Mouse (Mus musculus) bone marrow macrophage, adult 2 months (primary cell): ENCODE measurements around the gene Prkd2. TPM values are rescaled to one million over a fixed set of nuclear protein-coding genes. Genes with fewer than 3 reads are reported as not detected.
A peak's percentile ranks its signal among the peaks of the same experiment; 100 is the strongest.

Experiments used
- H3K27ac ChIP-seq: 2 replicates; pipeline ENCODE4 v1.5.1; 2012; ENCODE audit warnings: low read depth, low read length; ENCODE audit not compliant: insufficient read depth
- H3K4me1 ChIP-seq: 2 replicates; pipeline ENCODE4 v1.6.1; 2012; ENCODE audit warnings: low read length; ENCODE audit not compliant: control insufficient read depth, insufficient read depth
- H3K4me3 ChIP-seq: 2 replicates; pipeline ENCODE4 v1.5.1; 2012; ENCODE audit warnings: mild to moderate bottlenecking, low read length, moderate library complexity; ENCODE audit not compliant: insufficient read depth
- CTCF ChIP-seq: IDR thresholded peaks from 2 replicates; pipeline ENCODE4 v1.5.1; 2012; ENCODE audit warnings: low read depth, mild to moderate bottlenecking, low read length, moderate library complexity
- POLR2A ChIP-seq: IDR thresholded peaks from 2 replicates; pipeline ENCODE4 v1.6.1; 2012; ENCODE audit warnings: mild to moderate bottlenecking, low read depth, low read length, borderline replicate concordance
- polyA plus RNA-seq: library from polyadenylated mRNA; stranded (reverse); fragments of >200 nt; gene quantifications from 2 replicates; pipeline ENCODE4 v1.2.4, GENCODE M21; 2012; ENCODE audit not compliant: missing spikeins, insufficient read depth, insufficient read length

The Prkd2 gene
- polyA plus RNA-seq, 1 experiment: 9.8 TPM

DNA sequence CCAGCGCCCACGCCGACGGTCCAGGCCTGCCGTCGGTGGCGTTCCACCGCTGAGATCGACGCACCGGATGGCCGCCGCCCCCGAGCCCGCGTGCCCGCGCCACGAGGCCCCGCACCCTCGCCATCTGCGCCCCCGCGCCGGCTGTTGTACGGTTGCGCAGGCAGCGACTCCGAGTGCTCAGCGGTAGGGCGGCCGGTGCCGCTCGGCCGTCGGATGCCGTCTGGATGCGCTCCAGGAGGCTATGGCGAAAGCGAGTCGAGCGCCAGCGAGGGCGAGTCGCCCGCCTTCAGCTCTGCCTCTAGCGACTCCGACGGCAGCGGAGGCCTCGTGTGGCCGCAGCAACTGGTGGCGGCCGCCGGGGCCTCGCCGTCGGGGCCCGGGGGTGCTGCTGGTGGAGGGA lies 43.2 kb downstream of the Prkd2 start:
- no peak overlapping the region for H3K4me3 ChIP-seq
- TF ChIP-seq POLR2A: no peak
- no peak for TF ChIP-seq CTCF
- H3K27ac ChIP-seq: no peak overlapping the region
- H3K4me1 ChIP-seq: peaks cover 2% of the 10 kb centered on the region; the same call in 1 of the 2 replicates

DNA sequence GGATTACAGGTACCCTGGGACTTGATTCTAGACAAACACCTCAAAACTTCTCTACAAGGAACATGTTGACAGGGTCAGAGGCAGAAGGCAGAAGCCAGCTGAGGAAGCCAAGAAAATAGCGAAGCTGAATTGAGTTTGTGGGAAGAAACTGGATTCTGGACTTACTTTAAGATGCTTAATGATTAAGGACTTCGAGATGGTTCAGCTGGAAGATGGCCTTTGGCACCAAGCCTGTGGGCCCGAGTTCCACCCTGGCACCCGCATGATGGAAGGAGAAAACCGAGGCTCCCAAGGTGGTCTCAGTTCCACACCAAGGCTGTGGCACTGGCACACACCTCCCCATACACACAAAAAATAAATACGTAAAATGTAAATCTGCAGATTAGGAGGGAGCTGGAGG lies 47.8 kb downstream of the Prkd2 start:
- H3K27ac ChIP-seq: no peak overlapping the region
- no peak for TF ChIP-seq POLR2A
- TF ChIP-seq CTCF: no peak
- 0 out of 2 replicates have a peak, but pooled peaks cover 3% of the 10 kb centered on the region for H3K4me1 ChIP-seq
- no peak overlapping the region for H3K4me3 ChIP-seq

DNA sequence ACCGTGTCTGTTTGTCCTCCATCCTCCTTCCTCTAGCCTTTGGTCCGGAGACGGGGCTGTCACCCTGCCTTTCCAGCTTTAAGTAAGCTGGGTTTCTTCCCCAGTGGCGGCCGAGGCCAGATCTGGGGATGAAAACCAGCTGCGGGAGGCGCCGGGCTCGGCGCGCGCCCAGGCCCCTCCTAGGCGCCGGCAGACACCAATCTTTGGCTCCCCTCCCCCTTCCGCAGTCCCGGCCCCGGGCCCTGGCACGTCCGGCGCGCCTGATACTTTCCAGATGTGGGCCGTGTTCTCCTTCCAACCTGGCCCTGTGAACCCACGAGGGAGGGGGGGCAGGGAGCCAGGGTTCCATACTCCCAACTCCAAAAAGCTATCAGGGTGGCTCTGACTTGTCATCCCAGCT lies 48.2 kb downstream of the Prkd2 start:
- no peak overlapping the region for H3K27ac ChIP-seq
- TF ChIP-seq CTCF: no peak
- TF ChIP-seq POLR2A: no peak
- 0 out of 2 replicates have a peak, but pooled peaks cover 3% of the 10 kb centered on the region for H3K4me1 ChIP-seq
- no peak overlapping the region for H3K4me3 ChIP-seq

DNA sequence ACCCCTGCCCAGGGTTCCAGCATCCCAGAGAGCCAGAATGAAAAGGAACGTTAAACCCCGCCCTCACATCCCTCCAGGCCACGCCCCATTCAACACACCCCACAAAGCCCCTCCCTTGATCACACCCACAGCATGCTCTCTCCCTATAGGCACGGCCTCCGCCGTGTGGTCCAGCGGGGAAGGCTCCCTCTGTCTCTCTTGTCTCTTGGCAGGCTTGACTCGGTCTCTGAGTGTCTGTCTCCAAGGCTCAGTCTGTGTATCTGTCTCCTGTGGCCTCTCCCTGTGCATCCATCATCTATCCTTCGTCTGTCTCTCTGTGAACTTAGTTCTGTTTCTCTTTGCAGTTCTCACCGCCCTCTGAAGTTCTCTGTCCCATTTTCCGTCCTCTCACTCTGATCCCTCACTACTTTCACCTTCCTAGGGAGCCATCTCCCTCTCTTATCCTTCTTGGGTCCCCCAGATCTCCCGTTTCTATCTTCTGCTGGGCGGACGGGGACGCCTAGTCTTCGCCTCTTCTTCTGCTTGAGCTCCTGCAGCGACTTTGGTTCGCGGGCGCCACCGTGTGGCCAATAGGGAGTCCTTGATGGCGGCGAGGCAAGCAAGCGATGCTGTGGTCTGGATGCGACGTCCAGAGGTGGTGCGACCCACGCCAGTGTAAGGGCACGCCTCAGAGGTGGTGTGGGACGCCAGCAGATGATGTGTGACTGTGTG lies 49.1 kb downstream of the Prkd2 start, which contains the start of gene Gng8:
Gene Gng8, plus strand, starts transcription at position 146 of the 711 bp plus-strand sequence.
- TF ChIP-seq CTCF (peak; percentile 59), POLR2A (no peak)
- H3K27ac ChIP-seq: no peak within 1 kb of the TSS
- 0 out of 2 replicates have a peak, but pooled peaks cover 3% of the 10 kb centered on the region for H3K4me1 ChIP-seq
- peak within 1 kb of the TSS; percentile 52 for H3K4me3 ChIP-seq

DNA sequence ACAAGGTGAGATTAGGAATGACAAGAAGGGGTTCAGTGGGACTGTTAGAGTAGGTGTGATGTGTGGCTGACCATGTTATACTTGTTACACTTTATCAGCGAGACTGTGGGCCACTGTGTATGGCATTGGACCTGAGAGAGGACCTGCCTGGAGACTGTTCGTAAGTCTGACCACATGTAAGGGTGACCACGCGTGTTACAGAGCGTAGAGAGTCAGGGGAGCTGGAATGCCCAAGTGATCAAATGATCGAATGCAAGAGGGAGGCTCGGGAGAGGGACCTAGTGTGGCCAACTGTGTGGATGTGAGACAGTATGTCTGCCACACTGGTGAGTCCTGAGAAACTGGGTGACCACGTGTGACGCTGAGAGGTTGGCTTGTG lies 49.6 kb downstream of the Prkd2 start:
- no peak overlapping the region for H3K4me3 ChIP-seq
- 0 out of 2 replicates have a peak, but pooled peaks cover 3% of the 10 kb centered on the region for H3K4me1 ChIP-seq
- no peak overlapping the region for H3K27ac ChIP-seq
- TF ChIP-seq CTCF (no peak), POLR2A (no peak)

DNA sequence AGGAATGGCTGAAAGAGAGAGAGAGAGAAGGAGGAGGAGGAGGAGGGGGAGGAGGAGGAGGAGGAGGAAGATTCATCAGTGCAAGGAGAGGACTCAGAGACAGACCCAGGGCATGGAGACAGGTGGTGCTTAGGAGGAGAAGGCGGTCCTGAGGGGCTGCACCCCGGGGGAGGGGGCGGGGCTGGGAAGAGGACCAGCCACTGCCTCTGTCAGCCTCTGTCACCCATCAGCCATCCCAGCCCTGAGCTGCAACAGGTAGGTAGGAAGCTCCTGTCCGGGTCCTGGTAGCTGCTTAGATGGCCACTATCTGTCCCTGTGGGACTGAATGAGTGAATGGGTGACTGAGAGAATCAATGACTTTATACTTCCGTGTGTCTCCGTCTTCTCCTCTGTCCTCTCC lies 50.9 kb downstream of the Prkd2 start:
- TF ChIP-seq CTCF: no peak
- TF ChIP-seq POLR2A: no peak
- 0 out of 2 replicates have a peak, but pooled peaks cover 3% of the 10 kb centered on the region for H3K4me1 ChIP-seq
- H3K27ac ChIP-seq: no peak overlapping the region
- H3K4me3 ChIP-seq: no peak overlapping the region

DNA sequence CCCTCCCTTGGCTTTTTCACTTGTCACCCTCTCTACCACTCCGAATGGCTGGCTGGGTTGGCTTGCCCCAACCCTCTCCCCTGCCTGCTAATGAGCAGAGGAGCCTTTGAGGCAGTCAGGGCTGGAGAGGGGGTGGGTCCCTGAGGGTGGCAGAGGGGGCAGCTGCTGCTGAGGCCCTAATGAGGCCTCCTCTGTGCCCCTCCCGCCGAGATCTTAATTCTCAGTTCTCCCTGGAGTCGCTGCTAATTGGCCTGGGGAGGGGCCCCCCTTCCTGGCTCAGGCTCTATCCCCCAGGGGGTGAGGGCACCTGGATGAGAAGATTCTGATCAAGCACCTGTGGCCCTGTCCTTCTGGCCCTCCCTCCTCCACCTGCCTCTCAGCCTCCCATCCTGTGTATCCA lies 51.6 kb downstream of the Prkd2 start:
- Histone ChIP-seq H3K27ac (no peak overlapping the region), H3K4me1 (peaks cover 6% of the 10 kb centered on the region), H3K4me3 (no peak overlapping the region)
- TF ChIP-seq CTCF: no peak
- TF ChIP-seq POLR2A: no peak

DNA sequence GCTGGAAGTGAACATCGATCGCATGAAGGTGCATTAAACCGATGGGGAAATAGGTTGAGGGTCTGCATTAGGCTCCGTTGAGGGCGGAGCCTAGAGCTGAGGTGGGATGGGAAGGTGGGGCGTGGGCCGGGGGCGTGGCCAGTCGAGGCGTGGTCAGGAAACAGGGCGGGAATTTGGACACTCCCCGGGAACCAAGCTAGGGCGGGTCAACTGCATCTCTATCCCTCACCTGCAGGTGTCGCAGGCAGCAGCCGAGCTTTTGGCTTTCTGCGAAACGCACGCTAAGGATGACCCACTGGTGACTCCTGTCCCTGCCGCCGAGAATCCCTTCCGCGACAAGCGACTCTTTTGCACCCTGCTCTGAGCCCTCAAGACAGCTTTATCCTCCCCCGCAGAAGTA lies 52.3 kb downstream of the Prkd2 start:
- Histone ChIP-seq H3K27ac (no peak overlapping the region), H3K4me1 (peaks cover 13% of the 10 kb centered on the region), H3K4me3 (peak overlapping the region; percentile 33)
- TF ChIP-seq CTCF: peak; percentile 41; the same call in 1 of the 2 replicates
- no peak for TF ChIP-seq POLR2A

DNA sequence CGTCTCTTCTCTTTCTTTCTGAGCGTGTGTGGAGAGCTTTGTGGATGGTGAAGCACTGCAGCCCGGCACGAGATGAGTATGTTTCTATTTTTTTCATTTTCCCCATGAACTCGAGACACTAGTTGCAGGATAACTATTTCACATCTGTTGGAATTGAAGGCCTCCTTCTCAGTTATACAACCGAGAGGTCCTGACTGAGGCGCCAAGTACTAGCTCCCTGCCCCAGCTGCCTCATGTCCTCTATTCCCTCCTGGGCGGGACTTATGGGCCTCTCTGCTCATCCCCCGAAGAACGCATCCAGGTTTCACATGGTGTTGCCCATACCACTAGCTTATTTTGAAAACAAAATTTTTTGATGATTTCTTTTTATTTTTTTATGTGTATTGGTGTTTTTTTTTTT lies 52.8 kb downstream of the Prkd2 start:
- peak overlapping the region; percentile 33; the same call in 1 of the 2 replicates for H3K4me3 ChIP-seq
- no peak overlapping the region for H3K27ac ChIP-seq
- TF ChIP-seq POLR2A: no peak
- TF ChIP-seq CTCF: no peak
- peaks cover 18% of the 10 kb centered on the region for H3K4me1 ChIP-seq

DNA sequence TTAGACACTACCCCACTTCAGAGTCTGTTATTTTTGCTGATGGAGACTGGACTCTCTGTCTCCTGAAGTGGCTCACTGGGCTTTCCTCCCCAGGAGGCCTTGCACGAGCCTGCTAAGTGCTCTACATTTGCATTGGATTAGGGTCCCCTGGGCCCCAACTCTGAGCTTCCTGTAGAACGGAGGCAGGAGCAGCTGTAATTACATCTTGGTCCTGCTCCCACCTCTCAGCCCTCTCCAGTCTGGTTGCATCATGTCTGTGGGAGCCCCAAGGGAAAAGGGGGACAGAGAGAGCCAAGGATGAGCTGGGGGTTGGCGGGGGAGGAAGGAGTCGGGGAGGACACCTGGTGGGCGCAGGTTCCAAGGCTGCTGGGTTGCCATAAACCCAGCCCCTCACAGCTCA lies 57.8 kb downstream of the Prkd2 start:
- Histone ChIP-seq H3K4me3 (no peak overlapping the region), H3K4me1 (peaks cover 59% of the 10 kb centered on the region), H3K27ac (0 out of 2 replicates have a peak overlapping the region, but pooled peaks have one; percentile 0)
- TF ChIP-seq CTCF (no peak), POLR2A (no peak)
